Mouse (Mus musculus): ENCODE measurements around the gene Homer3. TPM values are rescaled to one million over a fixed set of nuclear protein-coding genes. Genes with fewer than 3 reads are reported as not detected.

The Homer3 gene
- polyA plus RNA-seq, 1 experiment from 2014 or later, result 37.2 TPM

DNA sequence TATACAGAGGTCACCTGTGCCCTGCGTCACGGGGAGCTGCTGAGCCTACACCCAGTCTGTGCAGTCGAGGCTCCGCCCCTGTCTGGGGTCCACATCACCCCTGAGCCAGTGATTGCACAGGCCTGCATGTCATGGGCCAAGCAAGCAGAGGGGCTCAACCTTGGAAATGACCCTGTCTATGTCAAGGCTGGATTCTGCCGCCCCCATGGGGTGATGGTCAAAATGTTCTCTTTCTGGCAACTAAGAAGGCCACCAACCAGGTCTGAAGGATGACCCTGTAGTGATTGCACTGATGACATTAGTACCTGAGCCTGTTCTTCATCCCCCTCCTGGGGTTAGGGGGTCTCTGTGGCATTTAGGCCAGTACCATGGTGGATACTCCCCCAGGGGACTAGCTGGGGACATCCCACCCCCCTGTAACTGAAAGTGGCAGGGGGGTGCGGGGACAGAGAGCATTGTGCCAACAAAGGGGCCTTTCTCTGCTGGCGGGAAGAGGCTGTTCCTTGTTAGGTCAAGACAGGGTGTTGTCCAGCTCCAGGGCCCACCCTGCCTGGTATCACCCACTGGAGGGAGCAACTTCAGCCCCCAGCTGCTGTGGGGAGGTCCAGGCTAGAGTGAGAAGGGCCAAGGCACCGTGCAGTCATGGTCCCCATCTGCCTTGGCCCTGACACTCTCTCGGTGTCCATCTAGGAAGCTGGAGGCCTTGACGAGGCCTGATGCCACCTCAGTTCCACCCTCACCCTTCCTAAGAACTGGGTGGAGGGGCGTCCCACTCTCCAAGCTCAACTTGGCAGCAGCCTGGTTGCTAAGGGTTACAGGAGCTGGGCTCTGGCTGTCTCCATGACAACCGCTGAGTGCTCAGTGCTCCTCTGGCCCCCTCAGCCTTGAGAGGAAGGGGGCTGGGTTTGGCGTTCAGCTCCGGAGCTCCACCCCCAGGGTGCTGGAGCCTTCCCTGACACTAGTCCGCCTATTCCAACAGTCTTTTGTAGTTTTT, 34.2 kb downstream of the Homer3 start:
- Histone ChIP-seq H3K9ac (peak overlapping the region; percentile 79), H3K9me3 (no peaks in the 10 kb centered on the region), H3K27ac (replicated peaks) (no peak overlapping the region), H3K4me3 (peak overlapping the region; percentile 63), H3K4me2 (peak overlapping the region; percentile 90), H3K27me3 (replicated peaks) (peaks cover 24% of the 10 kb centered on the region), H3K36me3 (peaks cover 20% of the 10 kb centered on the region), H3K4me1 (peaks cover 30% of the 10 kb centered on the region)
- ATAC-seq (ENCODE audit: extremely low read depth, insufficient number of reproducible peaks, low FRiP score, low TSS enrichment), result peak; percentile 21; the same call in 1 of the 2 replicates
- WGBS, result 19% methylated on average over 15 of the region's 15 CpGs

DNA sequence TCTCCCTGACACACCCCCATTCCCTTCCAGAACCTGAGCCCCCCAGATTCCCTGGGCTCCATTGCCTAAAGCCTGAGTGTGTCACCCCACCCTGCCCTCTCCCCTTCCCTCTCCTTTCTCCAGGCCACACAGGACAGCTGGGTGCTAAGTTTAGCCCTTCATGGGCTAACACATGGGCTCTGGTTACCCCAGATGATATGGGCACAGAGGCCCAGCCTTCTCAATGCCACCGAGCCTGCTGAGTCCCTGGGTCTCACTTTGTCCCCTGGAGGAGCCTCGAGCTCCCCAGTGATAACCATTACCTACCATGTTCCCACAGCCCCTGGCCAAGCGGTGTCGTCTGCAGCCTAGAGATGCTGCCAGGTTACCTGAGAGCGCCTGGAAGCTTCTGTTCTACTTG, 35.2 kb downstream of the Homer3 start:
- Histone ChIP-seq H3K36me3 (peaks cover 9% of the 10 kb centered on the region), H3K4me2 (no peak overlapping the region), H3K27ac (replicated peaks) (no peak overlapping the region), H3K4me1 (peaks cover 30% of the 10 kb centered on the region), H3K4me3 (no peak overlapping the region), H3K9ac (no peak overlapping the region), H3K27me3 (replicated peaks) (peaks cover 24% of the 10 kb centered on the region), H3K9me3 (no peaks in the 10 kb centered on the region)
- no peak for ATAC-seq (ENCODE audit: extremely low read depth, insufficient number of reproducible peaks, low FRiP score, low TSS enrichment)
- 67% methylated on average over 5 of the region's 5 CpGs for WGBS

DNA sequence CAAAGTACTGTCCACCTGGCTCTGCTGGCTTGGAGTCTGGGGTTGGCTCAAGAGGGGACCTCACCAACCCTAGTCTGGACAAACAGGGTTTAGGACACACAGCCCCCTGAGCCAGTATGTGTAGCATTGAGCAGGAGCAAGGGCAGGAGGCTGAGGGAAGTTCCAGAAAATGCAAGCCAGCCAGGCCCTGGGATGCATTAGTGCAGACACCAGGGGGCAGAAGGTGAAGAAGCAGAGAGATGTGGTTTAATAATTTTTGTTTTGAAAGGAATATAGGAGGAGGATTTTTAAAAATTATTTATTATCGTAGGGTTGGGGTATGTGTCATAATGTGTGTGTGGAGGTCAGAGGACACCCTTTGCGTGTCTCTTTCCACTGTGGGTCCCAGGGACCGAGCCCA, 41.1 kb downstream of the Homer3 start:
- H3K9ac ChIP-seq, result no peak overlapping the region
- no peak overlapping the region for H3K27ac ChIP-seq (replicated peaks)
- H3K36me3 ChIP-seq, result peaks cover 8% of the 10 kb centered on the region; the same call in 1 of the 2 replicates
- no peak for ATAC-seq (ENCODE audit: extremely low read depth, insufficient number of reproducible peaks, low FRiP score, low TSS enrichment)
- 0 out of 2 replicates have a peak, but pooled peaks cover 1% of the 10 kb centered on the region for H3K4me1 ChIP-seq
- H3K4me3 ChIP-seq, result no peak overlapping the region
- H3K27me3 ChIP-seq (replicated peaks), result no peaks in the 10 kb centered on the region; the same call in 1 of the 2 replicates
- 87% methylated on average over 3 of the region's 3 CpGs for WGBS
- H3K4me2 ChIP-seq, result no peak overlapping the region
- H3K9me3 ChIP-seq, result no peaks in the 10 kb centered on the region

DNA sequence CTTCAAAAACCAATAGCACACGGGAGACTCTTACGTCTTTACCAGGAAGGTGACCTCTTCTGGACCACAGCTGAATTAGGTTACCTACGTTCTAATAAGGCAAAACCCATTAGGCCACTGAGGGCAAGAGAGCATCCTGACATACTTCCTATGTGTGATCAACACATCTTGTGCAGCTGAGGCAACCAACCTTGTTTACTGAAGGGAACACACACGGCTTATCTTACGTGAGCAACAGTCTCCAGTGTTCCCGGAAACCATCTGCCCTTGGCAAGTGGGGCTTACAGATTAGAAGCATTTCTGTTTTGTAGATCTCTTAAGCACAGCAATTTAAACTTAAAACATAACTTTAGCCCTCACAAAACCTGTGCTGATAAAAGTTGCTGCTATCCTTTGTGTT, 44.9 kb downstream of the Homer3 start:
- Histone ChIP-seq H3K9ac (no peak overlapping the region), H3K4me1 (peaks cover 36% of the 10 kb centered on the region), H3K4me3 (no peak overlapping the region), H3K27ac (replicated peaks) (no peak overlapping the region; the same call in 1 of the 2 replicates), H3K4me2 (no peak overlapping the region), H3K27me3 (replicated peaks) (peaks cover 22% of the 10 kb centered on the region), H3K9me3 (no peaks in the 10 kb centered on the region), H3K36me3 (peaks cover 26% of the 10 kb centered on the region)
- WGBS, result 87% methylated on average over 6 of the region's 6 CpGs
- ATAC-seq (ENCODE audit: extremely low read depth, insufficient number of reproducible peaks, low FRiP score, low TSS enrichment), result no peak

DNA sequence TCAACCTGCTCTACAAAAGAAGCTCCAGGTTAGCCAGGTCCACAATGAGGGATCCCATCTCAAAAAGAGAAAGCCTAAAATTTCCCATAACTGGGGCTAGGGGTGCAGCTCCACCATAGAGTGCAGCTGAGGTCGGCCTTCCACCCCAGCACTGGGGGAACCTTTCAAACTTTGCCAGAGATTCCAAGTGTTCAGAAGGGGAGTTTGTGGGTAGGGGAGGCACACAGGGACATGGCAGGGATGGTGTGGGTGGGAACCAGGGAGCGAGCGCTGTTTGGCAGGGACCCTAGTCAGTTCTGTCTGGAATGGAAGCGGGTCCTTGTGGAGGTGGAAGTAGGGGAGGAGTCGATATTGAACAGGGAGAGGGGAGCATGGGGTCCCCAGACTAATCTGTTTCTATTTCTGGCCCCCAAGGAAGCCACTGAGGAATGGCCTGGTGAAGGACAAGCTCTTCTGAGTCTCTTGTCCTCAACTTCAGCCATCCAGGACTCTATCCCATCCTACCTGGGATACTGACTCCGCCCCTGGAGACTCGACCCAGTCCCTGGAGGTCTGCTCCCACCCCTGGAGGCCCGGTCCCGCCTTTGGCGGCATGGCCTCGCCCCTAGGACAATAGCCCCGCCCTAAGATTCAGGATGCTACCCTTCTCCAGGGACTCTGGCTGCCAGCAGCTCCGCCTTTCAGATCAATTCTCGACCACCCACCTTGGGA, 46.7 kb downstream of the Homer3 start, which contains the start of gene Gdf1:
Gene Gdf1, plus strand, starts transcription at position 694 of the 711 bp plus-strand sequence.
- Histone ChIP-seq H3K27ac (replicated peaks) (no peak within 1 kb of the TSS), H3K9ac (peak within 1 kb of the TSS; percentile 72), H3K36me3 (peaks cover 43% of the 10 kb centered on the region), H3K4me3 (peak within 1 kb of the TSS; percentile 40), H3K4me2 (peak within 1 kb of the TSS; percentile 66), H3K4me1 (peaks cover 36% of the 10 kb centered on the region), H3K27me3 (replicated peaks) (peaks cover 22% of the 10 kb centered on the region), H3K9me3 (no peaks in the 10 kb centered on the region)
- WGBS, result 26% methylated on average over 14 of the region's 14 CpGs
- ATAC-seq (ENCODE audit: extremely low read depth, insufficient number of reproducible peaks, low FRiP score, low TSS enrichment), result no peak

DNA sequence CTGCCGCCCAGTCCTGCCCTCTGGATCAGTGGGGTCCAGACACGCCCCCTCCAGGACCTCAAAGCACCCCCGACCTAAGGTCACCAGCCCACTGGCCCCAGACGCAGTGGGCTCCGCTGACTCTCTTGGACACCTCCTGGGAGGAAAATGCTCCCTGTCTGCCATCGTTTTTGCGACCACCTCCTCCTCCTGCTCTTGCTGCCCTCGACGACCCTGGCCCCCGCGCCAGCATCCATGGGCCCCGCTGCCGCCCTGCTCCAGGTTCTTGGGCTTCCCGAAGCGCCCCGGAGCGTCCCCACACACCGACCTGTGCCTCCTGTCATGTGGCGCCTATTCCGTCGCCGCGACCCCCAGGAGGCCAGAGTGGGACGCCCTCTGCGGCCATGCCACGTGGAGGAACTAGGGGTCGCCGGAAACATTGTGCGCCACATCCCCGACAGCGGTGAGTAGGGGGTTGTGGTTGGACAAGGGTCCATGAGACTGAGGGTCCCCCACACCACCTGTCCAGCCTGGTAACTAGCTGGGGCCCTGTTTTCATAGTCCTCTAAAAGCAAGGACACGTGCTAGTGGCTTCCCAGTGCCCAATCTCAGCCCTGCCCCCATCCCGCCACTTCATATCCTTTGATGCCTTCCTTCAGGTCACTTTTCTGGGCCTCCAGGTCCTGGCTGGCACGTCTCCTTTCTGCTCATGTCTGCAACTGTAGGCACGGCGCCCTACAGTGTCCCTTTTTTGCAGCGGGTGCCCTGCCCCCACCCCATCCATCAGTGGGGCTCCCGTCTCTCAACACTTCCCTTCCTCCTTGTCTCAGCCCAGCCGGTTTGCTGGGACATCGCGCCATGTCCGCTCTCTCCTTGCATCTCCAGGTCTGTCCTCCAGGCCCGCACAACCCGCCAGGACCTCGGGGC, 47.5 kb downstream of the Homer3 start:
- Histone ChIP-seq H3K9me3 (no peaks in the 10 kb centered on the region), H3K4me1 (peaks cover 36% of the 10 kb centered on the region), H3K36me3 (peaks cover 51% of the 10 kb centered on the region), H3K4me2 (peak overlapping the region; percentile 66), H3K4me3 (peak overlapping the region; percentile 40), H3K9ac (peak overlapping the region; percentile 72), H3K27ac (replicated peaks) (no peak overlapping the region), H3K27me3 (replicated peaks) (peaks cover 22% of the 10 kb centered on the region)
- ATAC-seq (ENCODE audit: extremely low read depth, insufficient number of reproducible peaks, low FRiP score, low TSS enrichment), result no peak
- 7% methylated on average over 45 of the region's 45 CpGs for WGBS

DNA sequence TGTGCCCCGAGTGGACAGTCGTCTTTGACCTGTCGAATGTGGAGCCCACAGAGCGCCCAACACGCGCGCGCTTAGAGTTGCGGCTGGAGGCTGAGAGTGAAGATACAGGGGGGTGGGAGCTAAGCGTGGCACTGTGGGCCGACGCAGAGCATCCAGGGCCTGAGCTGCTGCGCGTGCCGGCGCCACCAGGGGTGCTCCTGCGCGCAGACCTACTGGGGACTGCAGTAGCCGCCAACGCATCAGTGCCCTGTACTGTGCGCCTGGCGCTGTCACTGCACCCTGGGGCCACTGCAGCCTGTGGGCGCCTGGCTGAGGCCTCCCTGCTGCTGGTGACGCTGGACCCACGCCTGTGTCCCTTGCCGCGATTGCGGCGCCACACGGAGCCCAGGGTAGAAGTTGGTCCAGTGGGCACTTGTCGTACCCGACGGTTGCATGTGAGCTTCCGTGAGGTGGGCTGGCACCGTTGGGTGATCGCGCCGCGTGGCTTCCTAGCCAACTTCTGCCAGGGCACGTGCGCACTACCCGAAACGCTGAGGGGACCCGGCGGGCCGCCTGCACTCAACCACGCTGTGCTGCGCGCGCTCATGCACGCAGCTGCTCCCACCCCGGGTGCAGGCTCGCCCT, 48.2 kb downstream of the Homer3 start:
- Histone ChIP-seq H3K4me3 (peak overlapping the region; percentile 40), H3K27ac (replicated peaks) (no peak overlapping the region), H3K27me3 (replicated peaks) (peaks cover 22% of the 10 kb centered on the region), H3K9me3 (no peaks in the 10 kb centered on the region), H3K9ac (peak overlapping the region; percentile 72), H3K4me2 (peak overlapping the region; percentile 66), H3K4me1 (peaks cover 36% of the 10 kb centered on the region), H3K36me3 (peaks cover 59% of the 10 kb centered on the region)
- ATAC-seq (ENCODE audit: extremely low read depth, insufficient number of reproducible peaks, low FRiP score, low TSS enrichment), result peak; percentile 66
- WGBS, result 33% methylated on average over 53 of the region's 53 CpGs

DNA sequence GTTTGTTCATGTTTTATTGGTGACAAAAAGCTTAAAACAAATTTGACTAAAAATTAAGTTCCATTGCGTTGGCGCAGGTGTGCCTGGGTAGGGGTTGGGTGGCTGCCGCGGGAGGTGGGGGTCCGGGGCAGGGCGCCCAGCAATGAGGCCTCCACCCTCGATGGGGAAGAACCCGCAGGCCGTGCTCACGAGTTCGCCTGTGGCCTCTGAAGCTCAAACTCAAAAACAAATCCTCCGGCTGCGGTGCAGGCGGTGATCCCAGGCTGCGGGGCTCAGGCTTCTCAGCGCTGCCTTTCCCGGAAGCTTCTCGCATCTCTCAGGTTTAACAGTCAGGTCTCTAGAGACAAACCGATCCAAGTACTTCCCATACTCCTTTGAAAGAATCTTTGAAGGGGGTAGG, 48.9 kb downstream of the Homer3 start:
- no peak overlapping the region for H3K27ac ChIP-seq (replicated peaks)
- H3K27me3 ChIP-seq (replicated peaks), result peaks cover 22% of the 10 kb centered on the region

DNA sequence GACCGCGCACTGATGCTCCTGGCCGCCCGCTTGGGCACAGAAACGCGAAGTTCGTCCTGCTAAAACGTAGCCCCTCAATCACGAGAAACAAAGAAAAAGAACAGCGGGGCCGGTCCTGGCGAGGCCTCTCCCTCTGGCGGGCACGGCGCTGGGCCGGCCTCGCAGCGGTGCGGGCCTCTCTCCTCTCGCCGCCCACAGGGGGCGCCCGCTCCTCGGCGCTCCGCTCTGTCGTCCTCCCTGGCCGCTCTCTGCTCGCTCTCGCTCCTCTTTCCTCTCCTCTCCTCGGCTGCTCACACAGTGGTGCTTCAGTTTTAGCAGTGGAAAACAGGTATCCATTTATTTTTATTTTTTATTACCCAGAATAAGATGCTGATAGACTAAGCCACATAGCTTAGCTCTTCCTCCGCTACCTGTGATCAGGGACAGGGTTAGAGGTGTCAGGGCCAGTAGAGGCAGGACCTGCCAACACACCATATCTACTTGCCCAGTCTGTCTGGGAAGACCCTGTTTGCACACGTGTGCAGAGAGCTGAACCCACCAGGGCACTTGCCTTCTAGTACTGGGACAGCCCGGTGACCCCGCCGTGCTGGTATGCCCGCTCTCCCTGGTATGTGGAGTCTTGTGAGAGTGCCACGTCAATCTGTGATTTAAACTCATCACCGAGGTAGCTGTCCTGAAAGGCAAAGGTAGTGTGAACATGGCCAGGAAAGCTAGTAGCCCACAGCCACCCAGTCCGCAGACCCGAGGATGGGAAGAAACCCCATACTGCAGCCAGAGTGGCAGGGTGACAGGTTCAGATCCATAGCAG, 49.6 kb downstream of the Homer3 start:
- ATAC-seq (ENCODE audit: extremely low read depth, insufficient number of reproducible peaks, low FRiP score, low TSS enrichment), result no peak
- Histone ChIP-seq H3K9me3 (no peaks in the 10 kb centered on the region), H3K27me3 (replicated peaks) (peaks cover 22% of the 10 kb centered on the region), H3K4me1 (peaks cover 36% of the 10 kb centered on the region), H3K4me2 (no peak overlapping the region), H3K4me3 (no peak overlapping the region), H3K27ac (replicated peaks) (no peak overlapping the region), H3K9ac (no peak overlapping the region; the same call in 1 of the 2 replicates), H3K36me3 (peaks cover 70% of the 10 kb centered on the region)
- 31% methylated on average over 39 of the region's 41 CpGs for WGBS

More for the DNA sequence above, 48.9 kb downstream of the Homer3 start:
- Histone ChIP-seq H3K4me3 (no peak overlapping the region), H3K9me3 (no peaks in the 10 kb centered on the region), H3K4me2 (peak overlapping the region; percentile 66; the same call in 1 of the 2 replicates), H3K36me3 (peaks cover 66% of the 10 kb centered on the region), H3K9ac (no peak overlapping the region; the same call in 1 of the 2 replicates), H3K4me1 (peaks cover 36% of the 10 kb centered on the region)
- ATAC-seq (ENCODE audit: extremely low read depth, insufficient number of reproducible peaks, low FRiP score, low TSS enrichment), result no peak
- WGBS, result 83% methylated on average over 19 of the region's 19 CpGs

DNA sequence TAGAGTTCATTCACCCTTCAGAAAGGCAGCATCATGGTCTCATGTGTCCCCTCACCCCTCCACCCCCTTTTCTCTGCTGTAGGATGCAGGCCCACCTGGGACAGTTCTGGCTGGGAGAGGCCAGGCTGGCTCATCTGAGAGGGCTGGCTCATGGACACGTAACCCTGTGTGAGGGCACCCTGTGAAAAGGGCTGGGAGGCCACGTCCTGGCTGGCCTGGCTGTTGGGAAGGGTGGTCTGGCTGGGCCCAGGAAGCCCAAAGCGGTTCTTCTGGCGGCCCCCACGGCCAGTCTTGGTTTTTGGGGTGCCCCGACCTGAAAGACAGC, 50.2 kb downstream of the Homer3 start:
- 94% methylated on average over 6 of the region's 6 CpGs for WGBS
- H3K4me1 ChIP-seq, result peaks cover 36% of the 10 kb centered on the region
- peaks cover 22% of the 10 kb centered on the region for H3K27me3 ChIP-seq (replicated peaks)
- H3K27ac ChIP-seq (replicated peaks), result no peak overlapping the region
- no peak for ATAC-seq (ENCODE audit: extremely low read depth, insufficient number of reproducible peaks, low FRiP score, low TSS enrichment)
- no peak overlapping the region for H3K4me3 ChIP-seq
- no peak overlapping the region for H3K4me2 ChIP-seq
- no peaks in the 10 kb centered on the region for H3K9me3 ChIP-seq
- H3K36me3 ChIP-seq, result peaks cover 71% of the 10 kb centered on the region
- no peak overlapping the region for H3K9ac ChIP-seq
